Mouse (Mus musculus) ES-CJ7 (cell line): Measurements from ENCODE around the gene Dusp7.

ENCODE experiments used
- DNase-seq: peaks from one replicate; pipeline ENCODE4 v3.0.0; 2011; ENCODE audit warnings: low read depth, low spot score

Gene Dusp7

GRCm38 (mm10) chr9:106368112-106368717 is at the start of gene Dusp7:
Gene Dusp7 (plus strand): TSS chr9:106368632.
- peak; percentile 34 for DNase-seq

DNA sequence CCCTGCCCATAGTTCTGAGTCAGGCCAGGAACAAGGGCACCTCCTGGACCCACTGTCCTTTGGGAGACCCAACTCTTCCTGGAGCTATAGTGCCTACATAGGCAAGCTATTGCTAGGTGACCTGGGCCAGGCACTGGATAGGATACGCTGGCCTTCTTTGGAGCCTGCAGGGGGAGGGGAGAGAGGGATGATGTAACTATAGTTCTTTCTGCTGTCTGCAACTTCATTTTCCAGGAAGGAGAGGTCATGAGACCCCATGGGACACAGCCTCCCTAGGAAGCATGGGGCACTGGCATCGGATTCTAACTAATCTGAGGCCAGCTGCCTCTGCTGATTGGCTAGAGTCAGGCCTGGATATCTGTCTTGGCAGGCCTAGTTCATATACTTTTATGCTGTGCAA is 49.3 kb upstream of the Dusp7 start:
- DNase-seq: no peak

DNA sequence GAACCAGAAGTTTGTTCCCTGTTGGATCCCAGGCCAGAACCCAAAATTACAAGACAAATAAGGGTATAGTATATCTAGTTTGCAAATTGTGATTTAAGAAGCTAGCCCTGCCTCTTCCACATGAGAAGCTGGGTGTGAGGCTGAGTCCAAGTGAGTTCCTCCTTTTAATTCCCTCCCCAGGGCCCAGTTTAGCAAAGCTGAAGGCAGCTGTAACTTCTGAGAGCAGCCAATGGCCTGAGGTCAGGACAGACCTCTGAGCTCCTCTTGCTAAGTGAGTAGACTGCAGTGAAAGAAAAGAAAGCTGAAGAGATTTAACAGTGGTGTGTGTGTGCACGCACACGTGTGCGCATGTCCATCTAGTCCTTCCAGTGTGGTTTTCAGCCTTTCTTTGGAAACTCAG is 45.9 kb upstream of the Dusp7 start:
- DNase-seq: no peak

DNA sequence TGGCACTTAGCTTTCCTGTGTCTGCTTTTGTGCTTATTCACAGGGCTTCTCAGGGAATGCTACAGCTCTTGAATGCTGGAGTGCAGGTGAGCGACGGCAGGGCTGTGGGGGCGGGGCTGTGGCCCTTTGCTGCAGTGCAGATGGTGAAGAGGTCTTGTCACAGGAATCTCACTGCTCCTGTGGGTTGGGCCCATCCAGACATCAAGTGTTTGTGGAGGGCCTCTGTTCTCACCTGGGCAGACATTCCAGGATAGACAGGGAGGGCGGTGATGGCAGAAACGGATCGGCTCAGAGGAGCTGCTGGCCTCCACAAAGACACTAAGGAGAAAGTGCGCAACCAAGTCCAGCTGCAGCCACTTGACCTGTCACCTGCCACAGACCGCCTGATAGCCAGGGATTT is 42.2 kb upstream of the Dusp7 start:
- no peak for DNase-seq

DNA sequence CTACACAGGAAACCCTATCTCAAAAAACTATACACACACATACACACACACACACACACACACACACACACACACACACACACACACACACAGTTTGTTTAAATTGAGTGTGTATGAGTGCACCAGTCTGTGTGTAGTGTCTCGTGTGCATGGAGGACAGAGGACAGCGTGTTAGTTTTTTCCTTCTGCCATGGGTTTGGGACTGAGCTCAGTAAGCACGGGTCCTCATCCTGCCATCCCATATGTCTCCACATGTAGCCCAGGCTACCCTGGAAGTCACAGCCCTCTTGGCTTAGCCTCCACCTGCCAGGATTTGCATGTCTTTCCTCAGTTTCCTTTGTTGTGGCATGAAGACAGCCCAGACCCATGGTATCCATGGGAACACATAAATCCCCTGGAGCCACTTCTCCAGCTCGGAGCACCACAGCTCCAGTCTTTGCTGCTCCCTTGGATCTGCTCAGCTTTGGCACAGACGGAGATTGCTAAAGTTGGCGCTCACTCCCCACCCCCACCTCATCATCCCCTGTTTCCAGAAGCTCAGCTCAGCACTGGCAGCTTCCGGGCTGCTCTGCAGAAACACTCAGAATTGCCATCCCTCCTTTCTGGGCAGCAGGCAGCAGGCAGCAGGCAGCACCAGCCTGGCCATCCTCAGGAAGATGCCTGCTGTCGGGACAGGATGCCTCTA is 41.2 kb upstream of the Dusp7 start:
- no peak for DNase-seq

GRCm38 (mm10) chr9:106328068-106328610 is 40.3 kb upstream of the Dusp7 start:
- no peak for DNase-seq

DNA sequence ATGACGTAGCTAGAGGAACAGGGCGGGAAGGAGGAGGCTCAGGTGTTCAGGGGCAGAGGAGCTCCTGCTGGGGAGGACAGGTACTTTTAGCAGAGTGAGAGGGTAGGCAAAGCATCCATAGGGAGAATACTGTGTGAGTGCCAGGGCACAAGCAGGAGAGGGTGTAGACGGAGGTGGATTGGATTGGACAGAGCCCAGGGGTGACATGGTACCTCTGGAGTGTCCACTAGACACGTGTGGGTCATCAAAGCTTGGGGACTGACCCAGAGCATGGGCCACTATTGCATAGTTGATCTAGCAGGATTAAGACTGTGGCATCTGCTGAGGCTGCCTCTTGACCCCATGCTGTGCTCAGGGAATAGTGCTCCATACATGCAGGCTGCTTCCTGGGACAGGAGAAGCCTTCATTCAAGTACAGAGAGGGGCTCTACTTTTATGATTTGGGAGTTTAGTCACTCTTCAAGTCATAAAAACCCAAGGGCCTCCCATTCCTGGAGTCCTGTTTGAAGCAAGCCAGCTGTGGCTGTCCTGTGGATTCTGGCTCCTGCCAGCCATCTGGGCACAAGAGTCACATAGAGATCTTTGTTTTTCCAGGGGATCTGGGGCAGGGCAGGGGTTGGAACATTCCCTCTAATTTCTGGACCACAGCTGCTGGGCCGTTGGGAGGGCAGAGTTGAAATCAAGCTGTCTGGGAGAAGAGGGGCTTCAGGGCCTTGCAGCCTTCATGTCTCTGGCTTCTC is 39.5 kb upstream of the Dusp7 start:
- no peak for DNase-seq

DNA sequence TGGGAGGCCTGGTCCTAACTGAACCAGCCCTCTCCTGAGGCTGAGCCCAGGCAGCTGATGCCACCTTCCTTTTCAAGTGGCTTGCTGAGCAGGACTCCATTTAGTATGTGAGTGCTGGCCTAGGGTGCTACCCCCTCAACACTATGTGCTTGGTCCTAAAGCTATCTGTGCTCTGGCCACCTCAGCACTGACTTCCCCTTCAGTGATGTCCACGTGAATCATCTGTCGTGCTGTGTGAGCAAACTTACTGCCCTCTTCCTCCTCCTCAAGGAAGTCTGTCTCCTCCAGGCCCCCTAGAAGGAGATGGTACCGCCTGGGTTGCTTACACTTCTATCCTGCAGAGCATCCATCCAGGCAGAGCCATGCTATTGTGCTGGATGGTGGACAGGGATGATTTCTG is 35.7 kb upstream of the Dusp7 start:
- DNase-seq: no peak

DNA sequence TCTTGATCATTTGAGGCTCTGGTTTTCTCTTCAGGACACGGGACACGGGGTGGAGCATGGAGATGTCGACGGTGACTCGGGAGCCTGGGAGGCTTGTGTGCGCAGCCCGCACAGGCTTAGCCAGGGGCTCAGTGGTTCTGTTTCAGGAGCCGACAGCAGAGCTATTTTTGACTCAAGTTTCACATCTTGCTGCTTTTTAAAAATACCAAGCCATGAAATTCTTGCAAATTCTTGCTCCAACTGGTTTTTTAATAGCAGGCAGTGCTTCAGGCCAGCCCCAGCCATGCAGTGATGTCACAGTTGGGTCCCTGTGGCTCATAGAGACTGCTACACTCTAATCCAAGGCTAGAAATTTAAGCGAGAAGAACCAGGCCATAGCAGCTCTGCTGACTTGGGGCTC is 30.8 kb upstream of the Dusp7 start:
- DNase-seq: no peak

- peak; percentile 66 for DNase-seq
Observed at GRCm38 (mm10) chr9:106338462-106339172, 29.8 kb upstream of the Dusp7 start.

GRCm38 (mm10) chr9:106339173-106339558 is 29.3 kb upstream of the Dusp7 start:
- DNase-seq: no peak

DNA sequence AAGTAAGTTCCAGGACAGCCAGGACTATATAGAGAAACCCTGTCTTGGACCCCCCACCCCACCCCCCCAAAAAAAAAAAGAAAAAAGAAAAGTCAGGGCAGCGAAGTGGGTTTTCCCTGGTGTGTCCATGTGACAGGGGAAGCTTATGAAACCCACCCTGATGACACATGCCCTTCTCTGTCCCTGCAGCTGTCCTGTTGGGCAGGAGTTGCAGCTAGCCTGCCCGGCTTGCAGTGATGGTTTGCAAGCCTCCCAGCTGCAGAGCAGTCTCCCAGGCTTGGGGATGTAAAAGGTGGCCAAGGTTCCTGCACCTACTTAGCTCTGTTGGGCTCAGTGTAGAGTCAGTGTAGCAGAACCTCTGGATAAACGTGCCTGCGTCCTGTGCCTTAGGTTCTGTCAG is 28.7 kb upstream of the Dusp7 start:
- no peak for DNase-seq

GRCm38 (mm10) chr9:106340501-106341312 is 27.7 kb upstream of the Dusp7 start:
- DNase-seq: no peak

GRCm38 (mm10) chr9:106341313-106341686 is 27.1 kb upstream of the Dusp7 start:
- DNase-seq: no peak

DNA sequence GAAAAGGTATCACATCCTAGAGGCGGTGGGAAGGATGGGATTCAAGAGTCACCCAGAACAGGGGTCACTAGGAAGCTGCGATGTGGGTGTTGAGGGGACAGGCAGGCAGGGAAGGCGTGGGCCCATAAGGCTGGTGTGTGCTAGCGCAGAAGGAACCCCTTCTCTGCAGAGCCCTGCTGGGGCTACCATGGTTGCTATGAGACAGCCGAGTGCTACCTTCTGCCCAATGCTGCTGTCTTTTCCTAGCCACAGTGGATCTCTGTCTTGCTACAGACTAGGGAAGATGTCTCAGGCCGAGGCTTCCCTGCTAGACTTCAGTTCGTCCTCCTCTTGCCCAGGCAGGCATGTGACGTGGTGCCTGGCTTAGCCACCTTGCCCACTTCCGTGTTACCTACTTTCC is 25.9 kb upstream of the Dusp7 start:
- no peak for DNase-seq

DNA sequence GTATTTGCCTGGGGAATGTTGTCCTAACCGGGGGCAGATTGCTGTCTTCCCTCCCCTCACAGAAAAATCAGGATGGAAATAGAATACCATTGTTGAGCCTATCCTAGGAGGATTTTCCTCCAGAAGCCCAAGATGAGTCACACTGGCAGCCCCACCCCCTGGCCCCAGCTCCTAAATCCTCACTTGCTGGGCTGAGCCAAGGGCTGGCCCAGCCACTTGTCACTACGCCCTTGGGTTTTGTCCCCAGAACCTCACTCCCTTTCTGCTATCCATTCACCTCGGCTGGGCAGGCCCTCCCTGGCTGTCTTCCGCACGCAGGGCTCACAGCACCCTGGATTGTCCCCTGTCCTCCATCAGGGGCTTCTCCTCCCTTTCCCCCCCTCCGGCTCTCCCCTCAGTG is 23.3 kb upstream of the Dusp7 start:
- no peak for DNase-seq

GRCm38 (mm10) chr9:106345630-106346029 is 22.8 kb upstream of the Dusp7 start:
- DNase-seq: no peak

DNA sequence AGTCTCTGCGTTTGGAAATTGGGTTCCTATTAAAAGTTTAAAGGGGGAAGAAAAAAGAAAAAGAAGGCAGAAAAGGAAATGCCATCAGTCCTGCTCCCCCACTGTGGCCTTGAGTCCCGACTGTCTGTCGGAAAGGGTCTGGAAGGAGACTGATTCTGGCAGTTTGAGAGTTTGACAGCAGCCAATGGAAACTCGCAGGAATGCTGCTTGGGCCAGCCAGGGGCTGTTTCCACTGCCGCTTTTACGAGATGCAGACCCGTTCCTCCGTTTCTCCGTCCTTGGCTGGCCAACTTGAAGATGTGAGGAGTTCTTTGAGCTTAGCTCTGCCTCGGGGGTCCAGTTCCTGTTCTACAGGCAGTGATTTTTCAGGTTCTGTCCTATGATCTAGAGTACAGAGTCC is 20.2 kb upstream of the Dusp7 start:
- no peak for DNase-seq

GRCm38 (mm10) chr9:106349075-106349474 is 19.4 kb upstream of the Dusp7 start:
- no peak for DNase-seq

DNA sequence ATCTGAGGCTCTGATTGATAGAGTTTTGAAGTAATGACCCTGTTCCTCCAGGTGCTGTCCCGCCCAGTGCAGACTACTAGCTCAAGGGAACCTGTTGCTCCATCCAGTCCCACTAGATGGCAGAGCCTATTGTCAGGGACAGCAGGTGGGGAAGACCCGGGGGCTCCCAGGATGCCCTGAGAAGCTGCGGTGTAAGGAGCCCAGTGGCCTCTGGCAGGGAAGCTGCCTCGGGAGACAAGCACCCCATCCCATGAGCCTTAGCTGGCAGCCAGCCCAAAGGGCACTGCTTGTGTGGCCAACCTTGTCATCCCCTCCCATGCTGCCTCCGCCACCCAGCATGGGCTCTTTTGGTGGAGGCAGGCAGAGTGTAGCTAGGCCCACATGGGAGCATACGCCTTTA is 17.3 kb upstream of the Dusp7 start:
- peak; percentile 75 for DNase-seq

DNA sequence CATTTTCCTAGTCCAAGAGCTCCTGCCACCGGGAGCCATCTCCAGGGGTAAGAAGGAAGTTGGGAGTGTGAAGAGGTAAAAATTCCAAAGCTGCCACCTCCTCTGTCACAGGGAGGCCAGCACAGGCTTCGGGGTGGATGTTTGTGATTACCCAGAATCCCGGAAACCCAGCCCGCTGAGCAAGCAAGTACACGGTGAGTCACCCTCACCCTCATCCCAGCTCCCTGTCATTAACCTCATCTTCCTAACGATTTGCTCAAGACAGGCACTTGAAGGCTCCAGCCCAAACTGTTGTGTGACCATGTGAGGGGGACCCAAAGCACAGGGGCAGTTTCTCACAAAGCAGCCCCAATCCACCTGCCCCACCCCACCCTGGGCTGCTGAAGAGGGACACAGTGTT is 14.7 kb upstream of the Dusp7 start:
- no peak for DNase-seq
